ENCODE assay signal across 10 mouse cellular contexts in the genomic region with DNA sequence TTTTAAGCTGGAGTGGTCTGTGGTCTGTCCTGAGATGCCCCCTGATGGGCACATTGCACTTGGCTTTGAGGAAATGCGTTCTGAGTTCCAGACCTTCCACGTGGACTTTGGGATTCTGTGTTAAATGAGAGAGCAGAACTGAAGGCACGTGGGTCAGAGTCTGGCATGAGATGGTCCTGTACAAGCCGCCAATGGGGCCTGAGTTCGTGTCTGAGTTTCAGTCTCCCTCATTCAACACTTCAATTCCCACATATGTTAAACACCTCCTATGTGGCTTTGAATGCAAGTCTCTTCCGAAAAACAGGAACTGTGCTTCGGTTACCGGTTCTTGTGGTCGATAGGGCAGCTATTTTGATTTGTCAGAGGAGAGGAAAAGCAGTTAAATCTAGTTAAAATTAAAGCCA. TPM values are rescaled to one million over a fixed set of nuclear protein-coding genes. Genes with fewer than 3 reads are reported as not detected.
DNase-seq lines count a peak whose midpoint lies in the region; ATAC-seq and TF ChIP-seq lines count a peak whose summit lies in the region.
"Had no signal": no experiment of that assay in that cellular context is flagged by ENCODE, and none has a peak within 500 bp of the region (broad histone marks: within the 10 kb centered on the region; RNA-seq: fewer than 3 reads in every experiment).

No protein-coding gene starts in this region.

- no peak for TF ChIP-seq CTCF in left cerebral cortex, adult 2 months (IDR thresholded peaks at IDR 0.05)
- no peak for TF ChIP-seq CTCF in bone marrow, adult 2 months (IDR thresholded peaks at IDR 0.05; ENCODE audit: control insufficient read depth, insufficient read depth, low read length)
- TF ChIP-seq CTCF in intestine, postnatal 0 days (IDR thresholded peaks at IDR 0.05; ENCODE audit: low read depth) = no peak

- peaks cover 41% of the 10 kb centered on the region for H3K27me3 ChIP-seq in megakaryocyte, embryonic 14.5 days (replicated peaks)
- peaks cover 5% of the 10 kb centered on the region for H3K27me3 ChIP-seq in intestine, postnatal 0 days (replicated peaks; ENCODE audit: control insufficient read depth, insufficient read depth, low read length)
- H3K27me3 ChIP-seq: hindbrain, embryonic 15.5 days; neural tube, embryonic 15.5 days had no signal

- no peak for TF ChIP-seq POLR2A in bone marrow, adult 2 months (IDR thresholded peaks at IDR 0.05; ENCODE audit: borderline replicate concordance, control insufficient read depth, low read depth, low read length)

- no peaks in the 10 kb centered on the region for H3K36me3 ChIP-seq in megakaryocyte, embryonic 14.5 days (replicated peaks; ENCODE audit: low read length)
- no peaks in the 10 kb centered on the region for H3K36me3 ChIP-seq in intestine, postnatal 0 days (ENCODE audit: control insufficient read depth, insufficient read depth)
- H3K36me3 ChIP-seq: hindbrain, embryonic 15.5 days; neural tube, embryonic 15.5 days had no signal

- no peak overlapping the region for H3K4me3 ChIP-seq in left cerebral cortex, adult 2 months
- H3K4me3 ChIP-seq in bone marrow, adult 2 months (replicated peaks; ENCODE audit: control insufficient read depth, low read depth, low read length) = no peak overlapping the region
- peak overlapping the region; percentile 79 for H3K4me3 ChIP-seq in megakaryocyte, embryonic 14.5 days (replicated peaks)
- no peak overlapping the region for H3K4me3 ChIP-seq in intestine, postnatal 0 days (ENCODE audit: low read depth, low read length)
- H3K4me3 ChIP-seq: hindbrain, embryonic 15.5 days; neural tube, embryonic 15.5 days had no signal

- no peak for ATAC-seq in intestine, postnatal 0 days

- WGBS in bone marrow, adult 2 months = under 1% methylated on average over 9 of the region's 9 CpGs
- WGBS in intestine, postnatal 0 days = 67% methylated on average over 9 of the region's 9 CpGs

- intact Hi-C loops in left cerebral cortex, adult 2 months (cut with DNase I) = loop anchor here (10.0 kb wide), 1 partner anchor 194 kb away; no protein-coding TSS in a partner anchor

- peaks cover 8% of the 10 kb centered on the region for H3K4me1 ChIP-seq in bone marrow, adult 2 months (ENCODE audit: control insufficient read depth, insufficient read depth, low read length)
- H3K4me1 ChIP-seq in megakaryocyte, embryonic 14.5 days = peaks cover 69% of the 10 kb centered on the region
- H3K4me1 ChIP-seq in intestine, postnatal 0 days (replicated peaks; ENCODE audit: control insufficient read depth, insufficient read depth, low read length) = no peaks in the 10 kb centered on the region; the same call in 1 of the 2 replicates

- H3K4me2 ChIP-seq in intestine, postnatal 0 days (replicated peaks; ENCODE audit: low read depth) = no peak overlapping the region

- peak overlapping the region; percentile 40; the same call in 1 of the 2 replicates for H3K27ac ChIP-seq in left cerebral cortex, adult 2 months
- H3K27ac ChIP-seq in bone marrow, adult 2 months (ENCODE audit: control insufficient read depth, insufficient read depth, low read depth, low read length, poor library complexity) = peak overlapping the region; percentile 30; the same call in 1 of the 2 replicates
- H3K27ac ChIP-seq in intestine, postnatal 0 days (ENCODE audit: low read depth, low read length) = no peak overlapping the region

- peaks cover 4% of the 10 kb centered on the region; the same call in 1 of the 2 replicates for H3K9me3 ChIP-seq in megakaryocyte, embryonic 14.5 days
- H3K9me3 ChIP-seq in intestine, postnatal 0 days (ENCODE audit: control insufficient read depth) = no peaks in the 10 kb centered on the region
- H3K9me3 ChIP-seq: hindbrain, embryonic 15.5 days; neural tube, embryonic 15.5 days had no signal

- no peak overlapping the region for H3K9ac ChIP-seq in intestine, postnatal 0 days (ENCODE audit: low read depth, low read length)
- H3K9ac ChIP-seq: hindbrain, embryonic 15.5 days; neural tube, embryonic 15.5 days had no signal

- no peak for DNase-seq in left cerebral cortex, adult 2 months (ENCODE audit: extremely low spot score in 1 of 2, low spot score in 2 of 2)
- no peak for DNase-seq in left cerebral cortex, adult 9 months (ENCODE audit: low spot score in 2 of 2)
- DNase-seq in induced T-regulatory cell, adult 2 months (ENCODE audit: low read depth) = peak; percentile 82
- DNase-seq in retina, postnatal 1 day = no peak
- no peak for DNase-seq in neural tube, embryonic 10.5 days (ENCODE audit: extremely low spot score, low spot score)

RNA-seq across cellular contexts. Expression of a gene that starts 10.4 kb away (rescaled TPM):
- 10 to 100 TPM; 20.8 to 25.8 TPM for total RNA-seq in left cerebral cortex, adult 2 months (2021)
- 36.4 and 57.6 TPM in 2 replicates for polyA plus RNA-seq in bone marrow, adult 2 months (2011; ENCODE audit: insufficient read depth, insufficient read length, low replicate concordance, missing spikeins)
- 0.27 TPM in 1 of 2 replicates, not detected in the other for polyA plus RNA-seq in megakaryocyte, embryonic 14.5 days (2012; ENCODE audit: insufficient read depth, low replicate concordance)
- 1.1 and 1.4 TPM in 2 replicates for polyA plus RNA-seq in intestine, postnatal 0 days (2015; fragmentation: Nextera tagmentation; extraction: Ambion mirVana)

Comparison
In these comparisons a context has a peak if more than half of its experiments do, and no peak if none do; other contexts are left out.
1. RNA of a gene that starts 10.4 kb away (polyA plus RNA-seq): 36.4 to 57.6 TPM in bone marrow, adult 2 months; 1.1 to 1.4 TPM in intestine, postnatal 0 days and 0.27 TPM in megakaryocyte, embryonic 14.5 days; every median in the first group is over 10 times any median in the second.